Mouse (Mus musculus) limb, embryonic 10.5 days (tissue): ENCODE measurements around the gene Mdga1. TPM values are rescaled to one million over a fixed set of nuclear protein-coding genes. Genes with fewer than 3 reads are reported as not detected.

Source experiments
- DNase-seq: peaks from one replicate; pipeline ENCODE4 v3.0.0-alpha.2; 2017; ENCODE audit warnings: low spot score
- H3K27ac ChIP-seq: fragments of 300-500 bp; sonication (generic); 2 replicates; pipeline ENCODE4 v1.5.1; 2016; ENCODE audit warnings: mild to moderate bottlenecking
- H3K27me3 ChIP-seq: fragments of 300-500 bp; sonication (generic); 2 replicates; pipeline ENCODE4 v1.6.1; 2016; ENCODE audit warnings: low read depth, mild to moderate bottlenecking; ENCODE audit not compliant: poor library complexity, severe bottlenecking
- H3K36me3 ChIP-seq: fragments of 300-500 bp; sonication (generic); 2 replicates; pipeline ENCODE4 v1.6.1; 2016; ENCODE audit warnings: mild to moderate bottlenecking, moderate library complexity
- H3K4me1 ChIP-seq: fragments of 300-500 bp; sonication (generic); 2 replicates; pipeline ENCODE4 v1.6.1; 2016
- H3K4me3 ChIP-seq: fragments of 300-500 bp; sonication (generic); 2 replicates; pipeline ENCODE4 v1.5.1; 2016; ENCODE audit warnings: mild to moderate bottlenecking, moderate library complexity
- H3K9me3 ChIP-seq: fragments of 300-500 bp; sonication (generic); replicated peaks from 2 replicates; pipeline ENCODE4 v1.6.1; 2016; ENCODE audit warnings: mild to moderate bottlenecking
- WGBS: fragments of 180-500 bp; shearing (Covaris S2); methylation state at CpG from one replicate; pipeline ENCODE4 v1.1.7; 2016; 5-methylcytosine and 5-hydroxymethylcytosine counted together
- polyA plus RNA-seq: library from polyadenylated mRNA; unstranded; fragments of >200 nt; fragmentation: Nextera tagmentation; extraction: Ambion mirVana; gene quantifications from 2 replicates; pipeline ENCODE4 v1.2.1, GENCODE M21; 2016

Gene Mdga1
- polyA plus RNA-seq, 1 experiment from 2014 or later: 4.0 TPM

GRCm38 (mm10) chr17:29973226-29973625, 3.3 kb upstream of the Mdga1 start:
- Histone ChIP-seq H3K9me3 (no peaks in the 10 kb centered on the region), H3K27ac (no peak overlapping the region), H3K27me3 (peaks cover 13% of the 10 kb centered on the region; the same call in 1 of the 2 replicates), H3K4me3 (no peak overlapping the region), H3K4me1 (peaks cover 29% of the 10 kb centered on the region), H3K36me3 (no peaks in the 10 kb centered on the region)
- 95% methylated on average over 7 of the region's 7 CpGs for WGBS
- DNase-seq: no peak

DNA sequence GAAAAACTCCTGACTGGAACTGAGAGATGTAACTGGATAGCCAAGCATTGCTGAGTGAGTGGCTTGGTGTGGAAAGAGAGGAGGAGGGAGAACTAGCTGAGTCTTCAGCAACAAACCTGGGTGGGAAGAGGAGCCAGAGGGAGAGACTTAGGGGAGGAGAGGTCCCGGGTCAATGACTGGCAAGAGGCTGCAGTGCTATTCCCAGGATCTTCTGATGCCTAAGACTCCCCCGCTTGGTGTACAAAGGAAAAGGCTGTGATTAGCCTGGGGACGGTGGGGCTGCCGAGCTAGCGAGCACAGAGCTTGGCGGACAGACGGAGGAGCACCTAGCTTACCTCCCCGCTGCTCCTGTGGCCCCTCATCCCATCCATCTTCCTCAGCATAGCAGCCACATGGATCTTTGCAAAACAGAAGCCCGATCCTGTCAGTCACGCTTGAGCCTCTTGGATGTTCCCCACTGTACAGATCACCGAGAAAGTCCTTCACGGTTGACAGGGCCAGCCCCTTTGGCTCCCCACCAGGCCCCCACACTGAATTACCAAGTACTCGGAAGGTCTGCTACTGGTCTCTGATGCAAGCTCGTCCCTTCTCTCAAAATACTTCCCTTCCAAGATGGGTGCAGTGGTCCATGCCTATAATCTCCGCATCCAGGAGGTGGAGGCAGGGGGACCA, 2.0 kb upstream of the Mdga1 start:
- no peaks in the 10 kb centered on the region for H3K9me3 ChIP-seq
- no peak overlapping the region for H3K4me3 ChIP-seq
- DNase-seq: no peak
- whole genome bisulfite sequencing: 48% methylated on average over 15 of the region's 15 CpGs
- H3K36me3 ChIP-seq: no peaks in the 10 kb centered on the region
- H3K27me3 ChIP-seq: peaks cover 13% of the 10 kb centered on the region; the same call in 1 of the 2 replicates
- H3K27ac ChIP-seq: no peak overlapping the region
- peaks cover 30% of the 10 kb centered on the region for H3K4me1 ChIP-seq

DNA sequence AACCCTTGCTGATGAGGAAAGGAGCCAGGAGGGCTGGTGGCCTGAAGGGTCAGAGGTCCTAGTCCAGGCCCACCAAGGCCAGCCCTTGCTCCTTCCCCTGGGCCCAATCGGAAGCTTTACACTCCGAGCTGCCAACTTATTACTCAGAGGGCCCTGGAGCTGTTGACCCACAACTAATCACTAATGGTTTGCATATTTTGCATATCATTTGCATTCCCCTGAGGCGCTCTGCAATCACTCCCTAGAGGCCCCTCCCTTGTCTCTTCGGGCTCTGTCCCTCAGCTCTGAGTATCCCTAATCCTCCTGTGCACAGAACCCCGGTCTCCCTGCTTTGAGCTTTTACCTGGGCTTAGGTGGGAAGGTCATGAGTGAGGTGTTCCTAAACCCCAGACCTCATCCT, 4.4 kb downstream of the Mdga1 start:
- Histone ChIP-seq H3K36me3 (no peaks in the 10 kb centered on the region), H3K4me1 (peaks cover 42% of the 10 kb centered on the region), H3K27me3 (peaks cover 50% of the 10 kb centered on the region), H3K4me3 (no peak overlapping the region), H3K27ac (no peak overlapping the region), H3K9me3 (no peaks in the 10 kb centered on the region)
- WGBS: 8% methylated on average over 5 of the region's 5 CpGs
- DNase-seq: no peak

- Histone ChIP-seq H3K4me1 (peaks cover 42% of the 10 kb centered on the region), H3K9me3 (no peaks in the 10 kb centered on the region), H3K27ac (no peak overlapping the region), H3K27me3 (peaks cover 50% of the 10 kb centered on the region), H3K4me3 (peak overlapping the region; percentile 31), H3K36me3 (no peaks in the 10 kb centered on the region)
- DNase-seq: no peak
- WGBS: 1% methylated on average over 11 of the region's 11 CpGs
Measured at GRCm38 (mm10) chr17:29963730-29964259, 6.1 kb downstream of the Mdga1 start.

DNA sequence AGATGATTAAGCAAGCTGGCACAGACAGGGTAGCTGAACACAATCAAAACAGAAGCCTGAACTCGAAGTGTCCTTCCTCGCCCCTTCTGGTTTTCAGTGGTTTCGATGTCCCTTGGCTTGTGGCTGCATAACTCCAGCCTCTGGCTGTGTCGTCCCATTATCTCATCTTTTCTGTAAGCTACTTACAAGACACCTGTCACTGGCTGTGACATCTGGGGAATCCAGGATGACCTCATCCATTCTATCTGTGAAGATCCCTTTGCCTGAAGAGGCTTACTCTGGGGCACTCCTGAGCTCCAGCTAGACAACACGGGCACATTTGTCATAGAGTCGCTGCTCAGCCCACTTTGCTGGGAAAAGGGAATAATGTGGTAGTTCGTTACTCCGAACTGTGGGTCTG, 14.0 kb downstream of the Mdga1 start:
- H3K4me3 ChIP-seq: no peak overlapping the region
- H3K4me1 ChIP-seq: peaks cover 9% of the 10 kb centered on the region
- WGBS: 81% methylated on average over 8 of the region's 8 CpGs
- no peak for DNase-seq
- no peaks in the 10 kb centered on the region for H3K36me3 ChIP-seq
- no peak overlapping the region for H3K27ac ChIP-seq
- H3K27me3 ChIP-seq: no peaks in the 10 kb centered on the region
- H3K9me3 ChIP-seq: no peaks in the 10 kb centered on the region

GRCm38 (mm10) chr17:29954316-29954715, 15.6 kb downstream of the Mdga1 start:
- Histone ChIP-seq H3K9me3 (no peaks in the 10 kb centered on the region), H3K36me3 (no peaks in the 10 kb centered on the region), H3K27me3 (no peaks in the 10 kb centered on the region), H3K4me1 (peaks cover 13% of the 10 kb centered on the region), H3K27ac (no peak overlapping the region), H3K4me3 (no peak overlapping the region)
- no peak for DNase-seq
- 83% methylated on average over 5 of the region's 5 CpGs for WGBS

DNA sequence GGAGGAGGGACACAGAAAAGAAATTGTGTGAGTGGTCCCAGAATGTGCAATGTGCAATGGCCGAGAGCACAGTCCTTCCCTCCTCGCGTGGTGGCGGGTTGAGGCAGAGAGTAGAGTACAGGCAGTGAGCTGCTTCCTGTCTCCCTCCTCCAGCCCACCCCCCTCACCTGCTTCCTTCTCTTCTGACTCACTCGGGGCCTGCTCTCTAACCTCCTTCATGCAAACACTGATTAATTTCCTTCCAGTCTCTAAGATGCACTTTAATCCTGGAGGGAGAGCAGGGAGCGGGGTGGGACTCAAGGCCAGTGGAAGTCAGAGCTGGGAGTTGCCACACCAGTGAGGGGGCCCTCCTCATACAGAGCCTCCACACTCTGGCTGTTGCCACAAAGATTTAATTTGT, 18.8 kb downstream of the Mdga1 start:
- Histone ChIP-seq H3K27ac (no peak overlapping the region), H3K4me3 (no peak overlapping the region), H3K36me3 (no peaks in the 10 kb centered on the region), H3K4me1 (peaks cover 19% of the 10 kb centered on the region), H3K9me3 (no peaks in the 10 kb centered on the region), H3K27me3 (no peaks in the 10 kb centered on the region; the same call in 1 of the 2 replicates)
- DNase-seq: no peak
- WGBS: 54% methylated on average over 6 of the region's 6 CpGs

GRCm38 (mm10) chr17:29950574-29950973, 19.3 kb downstream of the Mdga1 start:
- no peaks in the 10 kb centered on the region for H3K36me3 ChIP-seq
- peaks cover 19% of the 10 kb centered on the region for H3K4me1 ChIP-seq
- no peak overlapping the region for H3K27ac ChIP-seq
- DNase-seq: no peak
- 91% methylated on average over 8 of the region's 8 CpGs for WGBS
- no peak overlapping the region for H3K4me3 ChIP-seq
- H3K27me3 ChIP-seq: no peaks in the 10 kb centered on the region; the same call in 1 of the 2 replicates
- H3K9me3 ChIP-seq: no peaks in the 10 kb centered on the region

- no peaks in the 10 kb centered on the region for H3K9me3 ChIP-seq
- no peaks in the 10 kb centered on the region for H3K36me3 ChIP-seq
- WGBS: 44% methylated on average over 5 of the region's 5 CpGs
- no peaks in the 10 kb centered on the region; the same call in 1 of the 2 replicates for H3K27me3 ChIP-seq
- H3K27ac ChIP-seq: 0 out of 2 replicates have a peak overlapping the region, but pooled peaks have one; percentile 30
- no peak overlapping the region for H3K4me3 ChIP-seq
- peaks cover 19% of the 10 kb centered on the region for H3K4me1 ChIP-seq
- DNase-seq: no peak
Measured at GRCm38 (mm10) chr17:29947271-29947714, 22.6 kb downstream of the Mdga1 start.

DNA sequence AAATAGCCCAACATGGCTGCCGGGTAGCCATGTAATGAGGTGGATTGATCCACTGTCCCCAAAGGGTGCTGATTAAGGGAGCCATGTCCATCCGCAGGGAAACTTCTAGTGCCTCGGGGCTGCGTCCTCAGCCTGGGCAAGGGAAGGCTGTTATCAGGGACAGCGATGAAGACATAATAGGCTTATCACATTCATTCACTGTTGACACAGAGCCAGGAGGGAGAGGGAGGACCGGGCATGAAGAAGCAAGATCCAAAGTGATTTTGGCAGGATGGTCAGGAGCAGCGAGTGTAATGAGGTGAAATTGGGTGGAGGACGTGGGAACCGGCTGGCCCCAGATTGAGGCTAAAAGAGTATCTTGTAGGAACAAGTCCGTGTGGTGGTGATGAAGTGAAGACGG, 25.5 kb downstream of the Mdga1 start:
- DNase-seq: no peak
- Histone ChIP-seq H3K27me3 (no peaks in the 10 kb centered on the region; the same call in 1 of the 2 replicates), H3K36me3 (no peaks in the 10 kb centered on the region), H3K9me3 (no peaks in the 10 kb centered on the region), H3K27ac (no peak overlapping the region), H3K4me3 (no peak overlapping the region), H3K4me1 (peaks cover 6% of the 10 kb centered on the region; the same call in 1 of the 2 replicates)
- 86% methylated on average over 11 of the region's 11 CpGs for WGBS

DNA sequence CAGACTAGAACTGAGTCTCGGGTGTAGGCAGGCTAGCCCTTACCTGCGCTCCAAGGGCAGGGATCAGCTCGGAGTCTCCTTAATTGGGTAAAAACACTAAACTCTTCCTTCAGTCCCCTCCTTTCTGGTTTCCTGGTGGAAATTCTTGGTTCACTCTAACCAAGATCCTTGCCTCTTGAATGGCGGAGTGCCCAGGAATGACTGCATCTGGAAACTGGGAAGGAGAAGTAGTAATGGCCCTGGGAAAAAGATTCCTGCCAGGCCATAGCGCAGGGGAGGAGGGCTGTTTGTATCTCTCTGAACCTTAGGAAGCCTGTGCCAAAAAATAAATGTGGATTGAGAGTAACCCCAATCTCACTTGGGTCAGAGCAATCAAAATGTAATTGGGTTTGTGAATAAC, 30.9 kb downstream of the Mdga1 start:
- 91% methylated on average over 5 of the region's 5 CpGs for WGBS
- Histone ChIP-seq H3K36me3 (no peaks in the 10 kb centered on the region), H3K4me1 (0 out of 2 replicates have a peak, but pooled peaks cover 3% of the 10 kb centered on the region), H3K4me3 (no peak overlapping the region), H3K27ac (no peak overlapping the region), H3K9me3 (no peaks in the 10 kb centered on the region), H3K27me3 (no peaks in the 10 kb centered on the region)
- no peak for DNase-seq

GRCm38 (mm10) chr17:29937350-29937781, 32.5 kb downstream of the Mdga1 start:
- Histone ChIP-seq H3K27me3 (no peaks in the 10 kb centered on the region), H3K4me1 (peaks cover 7% of the 10 kb centered on the region), H3K9me3 (no peaks in the 10 kb centered on the region), H3K36me3 (no peaks in the 10 kb centered on the region), H3K4me3 (no peak overlapping the region), H3K27ac (no peak overlapping the region)
- DNase-seq: no peak
- WGBS: 83% methylated on average over 9 of the region's 9 CpGs

- H3K27me3 ChIP-seq: peaks cover 24% of the 10 kb centered on the region
- no peak overlapping the region for H3K4me3 ChIP-seq
- no peak overlapping the region for H3K27ac ChIP-seq
- H3K36me3 ChIP-seq: no peaks in the 10 kb centered on the region
- peaks cover 11% of the 10 kb centered on the region for H3K4me1 ChIP-seq
- H3K9me3 ChIP-seq: no peaks in the 10 kb centered on the region
- 90% methylated on average over 12 of the region's 12 CpGs for WGBS
- DNase-seq: no peak
Measured at GRCm38 (mm10) chr17:29934133-29934851, 35.6 kb downstream of the Mdga1 start.
